Comparison of ENCODE assay signal across 21 mouse cellular contexts in genomic region chr5:19895893-19896292, GRCm38 (mm10).
DNase-seq lines count a peak whose midpoint lies in the region; ATAC-seq lines count a peak whose summit lies in the region.
"Had no signal": no experiment of that assay in that cellular context is flagged by ENCODE, and none has a peak within 500 bp of the region (broad histone marks: within the 10 kb centered on the region; RNA-seq: fewer than 3 reads in every experiment).

No protein-coding gene starts in this region.

- intact Hi-C loops in heart, postnatal 36 days (cut with DNase I), result no loop called here

- ATAC-seq in granulocyte monocyte progenitor cell, adult 5-6 weeks (replicated peaks; ENCODE audit: poor library complexity, severe bottlenecking), result peak; percentile 85
- peak; percentile 87 for ATAC-seq in monocyte, adult 5-6 weeks (replicated peaks; ENCODE audit: insufficient number of reproducible peaks, low FRiP score, low TSS enrichment, poor library complexity, severe bottlenecking)
- ATAC-seq: CD4-positive, CD25-positive, alpha-beta regulatory T cell, adult 4 months; forebrain, postnatal 0 days; inflammation-experienced regulatory T-cells, adult 6 months; midbrain, embryonic 16.5 days had no signal

- peak; percentile 6 for DNase-seq in heart, adult 8-10 months (ENCODE audit: low spot score)
- DNase-seq in heart, postnatal 36 days, result no peak
- peak; percentile 57 for DNase-seq in A20 (ENCODE audit: low read depth, low spot score)
- no peak for DNase-seq in thymus, postnatal 0 days (ENCODE audit: low spot score)
- DNase-seq in adrenal gland, postnatal 36 days, result no peak
- DNase-seq: adrenal gland, postnatal 25 days; cerebellum, adult 18-20 months; cerebellum, postnatal 14 days; forebrain, postnatal 0 days; gastrocnemius, adult 2 months; heart, postnatal 14 days; kidney, adult 18-20 months; kidney, postnatal 4 days; layer of hippocampus, adult 9-11 months; spleen, adult 18-20 months; thymus, postnatal 4 days had no signal

Comparison
In these comparisons a context has a peak if more than half of its experiments do, and no peak if none do; other contexts are left out.
1. DNase-seq: peak in heart, adult 8-10 months (single experiment) and A20 (single experiment); none in heart, postnatal 36 days (0 of 2), thymus, postnatal 0 days (single experiment) and adrenal gland, postnatal 36 days (0 of 2).